Mouse (Mus musculus) liver, embryonic 14.5 days (tissue): ENCODE data around the gene Samhd1. TPM values are rescaled to one million over a fixed set of nuclear protein-coding genes. Genes with fewer than 3 reads are reported as not detected.

Experiments used
- ATAC-seq: fragments of 200-750 bp; cut with Nextera tagmentation; 2 replicates; pipeline ENCODE4 v1.8.0; 2017; ENCODE audit warnings: moderate number of reproducible peaks, mild to moderate bottlenecking, moderate library complexity; ENCODE audit not compliant: insufficient read depth
- DNase-seq, 3 experiments: peaks; one replicate each; pipeline ENCODE4 v3.0.0-alpha.2; 2012 to 2013; ENCODE audit warnings: low read depth in 3 of 3, low spot score in 3 of 3
- H3K27ac ChIP-seq: fragments of 300-500 bp; sonication (generic); 2 replicates; pipeline ENCODE4 v1.5.1; 2014; ENCODE audit warnings: moderate library complexity, mild to moderate bottlenecking, control low read depth, inconsistent platforms
- H3K27me3 ChIP-seq: fragments of 300-500 bp; sonication (generic); 2 replicates; pipeline ENCODE4 v1.6.1; 2014; ENCODE audit warnings: mild to moderate bottlenecking, low read length, moderate library complexity; ENCODE audit not compliant: control insufficient read depth, insufficient read depth
- H3K36me3 ChIP-seq: fragments of 300-500 bp; sonication (generic); replicated peaks from 2 replicates; pipeline ENCODE4 v1.6.1; 2014; ENCODE audit warnings: low read depth; ENCODE audit not compliant: control insufficient read depth, insufficient read depth
- H3K4me1 ChIP-seq, 2 experiments: fragments of 200-500 bp in 1 of 2; fragments of 300-500 bp in 1 of 2; sonication (generic) in 1 of 2; replicated peaks; 2 replicates each; pipeline ENCODE4 v1.6.1; 2012 to 2014; ENCODE audit warnings: antibody characterized with exemption in 1 of 2, inconsistent platforms in 1 of 2, low read length in 1 of 2; ENCODE audit not compliant: control insufficient read depth in 2 of 2, insufficient read depth in 2 of 2
- H3K4me2 ChIP-seq: fragments of 300-500 bp; sonication (generic); 2 replicates; pipeline ENCODE4 v1.6.1; 2014; ENCODE audit warnings: low read depth, mild to moderate bottlenecking, control low read depth, moderate library complexity
- H3K4me3 ChIP-seq, 2 experiments: fragments of 200-500 bp in 1 of 2; fragments of 300-500 bp in 1 of 2; sonication (generic) in 1 of 2; 2 replicates each; pipeline ENCODE4 v1.5.1; 2012 to 2014; ENCODE audit warnings: low read depth in 2 of 2, low read length in 2 of 2, mild to moderate bottlenecking in 2 of 2, control low read depth in 1 of 2, inconsistent platforms in 1 of 2, moderate library complexity in 1 of 2; ENCODE audit not compliant: insufficient read depth in 1 of 2
- H3K9ac ChIP-seq: fragments of 300-500 bp; sonication (generic); replicated peaks from 2 replicates; pipeline ENCODE4 v1.6.1; 2014; ENCODE audit warnings: mild to moderate bottlenecking, control low read depth, moderate library complexity
- H3K9me3 ChIP-seq: fragments of 300-500 bp; sonication (generic); 2 replicates; pipeline ENCODE4 v1.6.1; 2016; ENCODE audit warnings: low read length, mixed read lengths; ENCODE audit not compliant: control insufficient read depth
- CTCF ChIP-seq: IDR thresholded peaks from 2 replicates; pipeline ENCODE4 v1.5.1; 2016; ENCODE audit warnings: antibody characterized with exemption, low read depth, control low read depth
- EP300 ChIP-seq: IDR thresholded peaks from 2 replicates; pipeline ENCODE4 v1.6.1; 2016; ENCODE audit warnings: antibody characterized with exemption, low read depth
- WGBS: fragments of 180-500 bp; shearing (Covaris S2); extraction: QIAGEN DNeasy Blood & Tissue Kit; methylation state at CpG from one replicate; pipeline ENCODE4 v1.1.7; 2014; ENCODE audit not compliant: insufficient replicate concordance; 5-methylcytosine and 5-hydroxymethylcytosine counted together
- polyA plus RNA-seq, 2 experiments: library from polyadenylated mRNA; depleted of rRNA in 1 of 2; stranded (reverse) in 1 of 2; unstranded in 1 of 2; fragments of >200 nt; fragmentation: Nextera tagmentation in 1 of 2; extraction: Ambion mirVana in 1 of 2; gene quantifications; 2 replicates each; pipeline versions ENCODE4 v1.2.1 to v1.2.3; 2012 to 2014

Gene Samhd1
- 8.5 and 11.9 TPM in 2 replicates for polyA plus RNA-seq (2012; rRNA removed)
- polyA plus RNA-seq (2014; fragmentation: Nextera tagmentation; extraction: Ambion mirVana): 17.6 and 18.0 TPM in 2 replicates

DNA sequence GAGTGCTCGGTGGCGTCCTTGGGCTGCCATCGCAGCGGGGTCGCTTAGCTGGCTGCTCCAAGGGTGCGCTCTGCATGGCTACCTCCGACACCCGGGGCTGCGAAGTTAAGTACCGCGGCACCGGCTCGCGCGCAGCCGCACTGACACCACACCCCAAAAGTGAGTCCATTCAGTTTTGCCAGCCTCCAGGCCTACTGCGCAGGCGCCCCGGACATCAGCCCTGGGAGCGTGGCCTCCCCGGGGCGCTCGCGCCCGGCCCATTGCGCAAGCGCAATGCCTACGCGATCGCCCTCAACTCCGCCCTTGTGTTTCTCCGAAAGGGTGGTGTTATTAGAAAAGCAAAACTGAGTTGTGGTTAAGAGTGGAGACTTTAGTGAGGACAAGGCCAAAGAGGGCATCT, at the start of gene Samhd1:
Gene Samhd1, minus strand, starts transcription at position 252 of the 400 bp plus-strand sequence.
- Histone ChIP-seq H3K27me3 (no peaks in the 10 kb centered on the region), H3K9me3 (no peaks in the 10 kb centered on the region), H3K9ac (peak within 1 kb of the TSS; percentile 91), H3K36me3 (no peaks in the 10 kb centered on the region), H3K4me1 (peaks cover 10 to 38% of the 10 kb centered on the region in 2 experiments), H3K4me3 (peak within 1 kb of the TSS; percentile 75 to 89), H3K4me2 (peak within 1 kb of the TSS; percentile 94), H3K27ac (peak within 1 kb of the TSS; percentile 84)
- peak; percentile 96 for ATAC-seq
- peak; percentile 94 to 97 (median 96) for DNase-seq
- no peak for TF ChIP-seq EP300
- 0% methylated on average over 32 of the region's 32 CpGs for WGBS

DNA sequence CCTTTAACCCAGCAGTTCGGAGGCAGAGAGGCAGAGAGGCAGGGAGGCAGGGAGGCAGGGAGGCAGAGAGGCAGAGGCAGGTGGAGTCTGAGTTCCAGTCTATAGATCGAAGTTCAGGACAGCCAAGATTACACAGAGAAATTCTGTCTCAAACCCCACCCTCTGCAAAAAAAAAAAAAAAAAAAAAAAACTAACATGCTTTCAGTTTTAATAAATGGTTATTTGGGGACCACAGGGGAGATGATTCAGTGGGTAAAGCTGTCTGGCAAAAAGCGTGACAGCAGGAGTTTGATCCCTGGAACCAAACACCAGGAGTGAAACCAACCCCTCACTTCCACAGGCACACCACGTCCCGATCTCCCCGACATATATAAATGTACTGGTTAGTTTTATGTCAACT, 43.1 kb upstream of the Samhd1 start:
- H3K4me1 ChIP-seq: 0 out of 4 replicates have a peak, but pooled peaks cover 0 to 4% of the 10 kb centered on the region in 2 experiments
- no peaks in the 10 kb centered on the region for H3K27me3 ChIP-seq
- H3K4me3 ChIP-seq: no peak overlapping the region
- peaks cover 53% of the 10 kb centered on the region for H3K36me3 ChIP-seq
- no peak overlapping the region for H3K4me2 ChIP-seq
- no peak overlapping the region for H3K27ac ChIP-seq
- H3K9ac ChIP-seq: no peak overlapping the region
- DNase-seq: no peak
- 76% methylated on average over 6 of the region's 6 CpGs for WGBS
- no peak for ATAC-seq
- TF ChIP-seq EP300 (no peak), CTCF (no peak)
- H3K9me3 ChIP-seq: no peaks in the 10 kb centered on the region

DNA sequence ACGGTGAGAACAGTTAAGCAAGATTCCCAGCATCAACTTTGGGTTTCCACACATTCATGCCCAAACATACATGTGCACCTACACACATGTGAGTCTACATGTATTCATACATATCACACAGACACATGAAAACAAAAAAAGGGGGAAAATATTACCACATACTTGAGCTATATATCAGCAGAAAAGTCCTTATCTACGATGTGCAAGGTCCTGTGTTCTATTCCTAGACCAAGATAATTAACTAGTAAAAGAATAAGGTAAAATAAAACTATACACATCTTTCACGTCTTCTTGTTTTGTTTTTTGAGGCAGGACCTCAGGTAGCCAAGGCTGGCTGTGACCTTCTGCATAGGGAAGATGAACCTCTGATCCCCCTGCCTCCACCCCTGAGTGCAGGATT, 41.2 kb upstream of the Samhd1 start:
- no peak for DNase-seq
- no peak overlapping the region for H3K9ac ChIP-seq

DNA sequence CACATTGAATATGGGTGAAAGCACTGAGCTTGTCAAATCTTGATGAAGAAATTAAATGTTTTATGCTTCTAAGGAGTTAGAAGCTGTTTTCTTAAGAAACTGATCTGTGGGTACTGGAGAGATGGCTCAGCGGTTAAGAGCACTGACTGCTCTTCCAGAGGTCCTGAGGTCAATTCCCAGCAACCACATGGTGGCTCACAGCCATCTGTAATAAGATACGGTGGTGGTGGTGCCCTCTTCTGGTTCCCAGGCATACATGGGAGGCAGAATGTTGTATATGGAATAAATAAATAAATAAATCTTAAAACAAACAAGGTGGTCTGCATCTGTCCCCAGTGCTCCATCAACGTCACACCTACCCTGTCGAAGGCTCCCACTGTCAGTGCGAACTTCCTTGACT, 39.4 kb upstream of the Samhd1 start:
- Histone ChIP-seq H3K4me3 (no peak overlapping the region), H3K4me1 (0 out of 4 replicates have a peak, but pooled peaks cover 0 to 4% of the 10 kb centered on the region in 2 experiments), H3K27ac (no peak overlapping the region), H3K27me3 (no peaks in the 10 kb centered on the region), H3K36me3 (peaks cover 69% of the 10 kb centered on the region), H3K9ac (no peak overlapping the region), H3K4me2 (no peak overlapping the region), H3K9me3 (no peaks in the 10 kb centered on the region)
- no peak for TF ChIP-seq EP300
- TF ChIP-seq CTCF: peak; percentile 19
- 87% methylated on average over 5 of the region's 5 CpGs for WGBS
- no peak for ATAC-seq
- DNase-seq: no peak

More for the DNA sequence above, 41.2 kb upstream of the Samhd1 start:
- TF ChIP-seq CTCF (no peak), EP300 (no peak)
- H3K36me3 ChIP-seq: peaks cover 62% of the 10 kb centered on the region
- H3K4me2 ChIP-seq: no peak overlapping the region
- 0 out of 4 replicates have a peak, but pooled peaks cover 0 to 4% of the 10 kb centered on the region in 2 experiments for H3K4me1 ChIP-seq
- no peaks in the 10 kb centered on the region for H3K27me3 ChIP-seq
- ATAC-seq: no peak
- WGBS: 71% methylated on average over 3 of the region's 3 CpGs
- no peak overlapping the region for H3K4me3 ChIP-seq
- H3K9me3 ChIP-seq: no peaks in the 10 kb centered on the region
- H3K27ac ChIP-seq: no peak overlapping the region

DNA sequence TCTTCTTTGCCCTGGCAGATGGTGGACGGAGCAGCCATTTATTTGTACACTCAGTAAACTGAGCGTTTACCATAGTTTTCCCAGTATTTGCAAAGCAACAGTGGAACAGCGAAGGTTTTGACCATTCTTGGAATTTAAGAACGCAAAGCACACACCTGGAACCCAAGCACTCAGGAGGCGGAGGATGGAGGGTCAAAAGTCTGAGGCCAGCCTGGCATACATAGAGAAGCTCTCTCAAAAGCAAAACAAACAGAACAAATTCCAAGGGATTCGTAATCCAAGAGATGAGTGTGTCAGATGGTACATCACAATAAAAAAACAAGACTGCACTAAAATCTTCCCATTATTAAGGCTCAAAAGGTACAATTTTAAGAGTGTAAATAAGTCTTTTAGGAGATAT, 38.5 kb upstream of the Samhd1 start:
- no peak overlapping the region for H3K4me3 ChIP-seq
- WGBS: 92% methylated on average over 6 of the region's 6 CpGs
- TF ChIP-seq EP300 (no peak), CTCF (no peak)
- DNase-seq (no peak), ATAC-seq (no peak)
- H3K27me3 ChIP-seq: no peaks in the 10 kb centered on the region
- H3K4me2 ChIP-seq: no peak overlapping the region
- H3K9ac ChIP-seq: no peak overlapping the region
- H3K27ac ChIP-seq: no peak overlapping the region
- H3K4me1 ChIP-seq: 0 out of 4 replicates have a peak, but pooled peaks cover 0 to 4% of the 10 kb centered on the region in 2 experiments
- no peaks in the 10 kb centered on the region for H3K9me3 ChIP-seq
- peaks cover 78% of the 10 kb centered on the region for H3K36me3 ChIP-seq
